In genomic region chr8:106076612-106077011, GRCm38 (mm10) we compare ENCODE assay signal across 8 mouse cellular contexts. TPM values are rescaled to one million over a fixed set of nuclear protein-coding genes. Genes with fewer than 3 reads are reported as not detected.
DNase-seq lines count a peak whose midpoint lies in the region; ATAC-seq lines count a peak whose summit lies in the region.

No protein-coding gene starts in this region.

- no peak for DNase-seq in frontal cortex, postnatal 10 days (ENCODE audit: low spot score in 2 of 2)
- peak; percentile 25 for DNase-seq in right cerebral cortex, adult 18-20 months
- no peak for DNase-seq in right cerebral cortex, postnatal 10 days (ENCODE audit: low spot score in 2 of 2)
- DNase-seq in embryo, embryonic 11 days, result peak; percentile 30
- DNase-seq in splenic B cell, adult 2 months (ENCODE audit: low read depth, low spot score), result peak; percentile 77
- DNase-seq in urinary bladder, adult 18-20 months (ENCODE audit: low spot score in 2 of 2), result no peak
- no peak for DNase-seq in gastrocnemius, postnatal 36 days

- no peaks in the 10 kb centered on the region for H3K27me3 ChIP-seq in splenic B cell, adult 2 months (ENCODE audit: control insufficient read depth, insufficient read depth, low read length, poor library complexity, severe bottlenecking)

- intact Hi-C loops in gastrocnemius, postnatal 36 days (cut with DNase I), result no loop called here

- ATAC-seq in frontal cortex, adult (ENCODE audit: low TSS enrichment), result peak; percentile 66; the same call in 1 of the 2 replicates

- no peaks in the 10 kb centered on the region; the same call in none of the 2 replicates for H3K36me3 ChIP-seq in splenic B cell, adult 2 months (ENCODE audit: control insufficient read depth, insufficient read depth, low read length, poor library complexity, severe bottlenecking)

RNA-seq across cellular contexts. Expression of gene Nfatc3, which starts 18.0 kb away (rescaled TPM):
- 10 to 100 TPM; 19.5 to 22.8 TPM for total RNA-seq in gastrocnemius, postnatal 36 days (2021)

Comparison
In these comparisons a context has a peak if more than half of its experiments do, and no peak if none do; other contexts are left out.
1. DNase-seq: peak in right cerebral cortex, adult 18-20 months (single experiment), embryo, embryonic 11 days (single experiment) and splenic B cell, adult 2 months (single experiment); none in frontal cortex, postnatal 10 days (0 of 2), right cerebral cortex, postnatal 10 days (0 of 2), urinary bladder, adult 18-20 months (0 of 2) and gastrocnemius, postnatal 36 days (0 of 2).